Mouse (Mus musculus): ENCODE measurements around the gene Erbb3. TPM values are rescaled to one million over a fixed set of nuclear protein-coding genes. Genes with fewer than 3 reads are reported as not detected.
"Not testable (repeated sequence)": the region's sequence is repeated elsewhere in the genome, so short reads cannot be mapped to it uniquely, and the experiment has no call there.

The Erbb3 gene
- total RNA-seq (2021) = 10 to 100 TPM in 1 of 2 experiments, 1 to 10 TPM in 1; 8.9 to 10.9 TPM
- long read RNA-seq, experiment 1, full-length matches to known transcripts = 1 of 1 reads
- long read RNA-seq, experiment 1, partial matches to known transcripts = 0 of 1 reads
- long read RNA-seq, experiment 1, other reads (novel, unspliced or antisense) = 0 of 1 reads
- long read RNA-seq, experiment 2, full-length matches to known transcripts = 1 of 6 reads
- long read RNA-seq, experiment 2, partial matches to known transcripts = 5 of 6 reads
- long read RNA-seq, experiment 2, other reads (novel, unspliced or antisense) = 0 of 6 reads

- DNase-seq (ENCODE audit: low spot score in 2 of 2) = peak; percentile 20 to 23
Observed at GRCm38 (mm10) chr10:128589464-128590192, at the start of gene Erbb3. Gene Erbb3 (minus strand): TSS chr10:128589652.

DNA sequence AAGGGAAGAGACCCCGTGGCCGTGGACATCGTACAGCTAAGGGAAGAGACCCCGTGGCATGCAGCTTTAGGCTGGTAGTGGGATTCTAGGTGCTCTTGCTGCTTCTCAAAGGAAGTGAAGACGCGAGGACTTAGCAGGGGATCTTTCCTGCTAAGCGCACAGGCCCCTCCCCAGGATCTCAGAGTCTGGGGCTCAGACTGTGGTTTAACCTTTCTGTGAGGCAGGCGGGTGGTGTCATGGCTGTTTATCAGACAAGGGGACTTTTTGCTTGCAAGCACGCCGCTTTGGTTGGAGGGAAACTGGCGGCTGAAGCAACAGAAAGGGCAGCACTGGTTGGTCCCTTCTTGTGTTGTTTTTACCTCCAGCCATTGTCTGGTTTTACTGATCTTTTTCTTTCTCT, 47.6 kb upstream of the Erbb3 start:
- DNase-seq (ENCODE audit: low spot score in 2 of 2) = no peak

GRCm38 (mm10) chr10:128636561-128636960, 47.1 kb upstream of the Erbb3 start:
- DNase-seq (ENCODE audit: low spot score in 2 of 2) = no peak

DNA sequence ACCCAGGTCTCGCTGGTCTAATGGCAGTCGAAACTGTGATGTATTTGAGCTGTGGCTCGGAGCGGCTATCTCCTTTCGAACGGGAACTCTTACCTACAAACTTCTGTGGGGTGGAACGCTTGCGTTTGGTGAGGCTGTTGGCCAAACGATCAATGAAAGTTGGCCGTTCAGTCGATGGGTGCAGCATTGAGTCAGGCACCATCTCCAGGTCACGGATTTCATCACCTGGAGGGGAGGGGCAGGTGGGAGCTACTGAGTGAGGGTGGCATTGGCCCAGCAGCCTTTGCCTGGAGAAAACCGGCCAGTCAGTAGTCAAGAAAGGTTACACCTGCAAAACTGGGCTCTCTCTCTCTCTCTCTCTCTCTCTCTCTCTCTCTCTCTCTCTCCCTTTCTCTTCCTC, 46.2 kb upstream of the Erbb3 start:
- no peak for DNase-seq (ENCODE audit: low spot score in 2 of 2)

GRCm38 (mm10) chr10:128631571-128631970, 42.1 kb upstream of the Erbb3 start:
- DNase-seq (ENCODE audit: low spot score in 2 of 2) = no peak

- not testable (repeated sequence) for DNase-seq (ENCODE audit: low spot score in 2 of 2)
Observed at GRCm38 (mm10) chr10:128630306-128630705, 40.9 kb upstream of the Erbb3 start.

GRCm38 (mm10) chr10:128629746-128630145, 40.3 kb upstream of the Erbb3 start:
- DNase-seq (ENCODE audit: low spot score in 2 of 2) = no peak

GRCm38 (mm10) chr10:128627398-128628317, 38.2 kb upstream of the Erbb3 start:
- no peak for DNase-seq (ENCODE audit: low spot score in 2 of 2)

GRCm38 (mm10) chr10:128626311-128627310, 37.2 kb upstream of the Erbb3 start, which contains the start of gene Rps26:
Gene Rps26 (minus strand): TSS chr10:128626747.
- peak; percentile 68 to 73 for DNase-seq (ENCODE audit: low spot score in 2 of 2)

DNA sequence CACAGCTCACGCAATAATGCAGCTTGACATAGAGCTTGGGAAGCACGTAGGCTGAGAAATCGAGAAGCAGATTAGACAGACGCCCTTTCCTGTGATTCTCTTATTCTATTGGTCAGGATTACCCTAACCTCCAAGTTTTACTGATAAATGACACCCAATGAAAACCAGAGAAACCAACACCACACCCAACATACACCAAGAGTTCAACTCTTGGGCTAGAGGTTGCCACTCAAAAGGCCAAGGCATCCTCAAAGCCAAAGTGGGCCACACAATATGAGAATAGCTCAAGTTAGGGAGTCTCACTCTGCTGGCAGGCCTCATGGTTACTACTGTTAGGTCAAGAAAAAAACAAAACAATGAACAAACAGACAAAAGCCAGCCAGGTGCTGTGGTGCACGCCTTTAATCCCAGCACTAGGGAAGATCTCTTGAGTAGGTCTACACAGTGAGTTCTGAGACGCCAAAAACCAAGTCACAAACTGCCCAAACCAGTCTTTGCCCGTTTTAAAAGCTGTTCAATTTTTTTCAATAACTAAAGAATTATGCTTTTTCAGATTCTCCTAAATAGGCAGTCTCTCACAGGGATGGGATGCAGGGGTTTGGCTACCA, 35.9 kb upstream of the Erbb3 start:
- DNase-seq (ENCODE audit: low spot score in 2 of 2) = no peak

DNA sequence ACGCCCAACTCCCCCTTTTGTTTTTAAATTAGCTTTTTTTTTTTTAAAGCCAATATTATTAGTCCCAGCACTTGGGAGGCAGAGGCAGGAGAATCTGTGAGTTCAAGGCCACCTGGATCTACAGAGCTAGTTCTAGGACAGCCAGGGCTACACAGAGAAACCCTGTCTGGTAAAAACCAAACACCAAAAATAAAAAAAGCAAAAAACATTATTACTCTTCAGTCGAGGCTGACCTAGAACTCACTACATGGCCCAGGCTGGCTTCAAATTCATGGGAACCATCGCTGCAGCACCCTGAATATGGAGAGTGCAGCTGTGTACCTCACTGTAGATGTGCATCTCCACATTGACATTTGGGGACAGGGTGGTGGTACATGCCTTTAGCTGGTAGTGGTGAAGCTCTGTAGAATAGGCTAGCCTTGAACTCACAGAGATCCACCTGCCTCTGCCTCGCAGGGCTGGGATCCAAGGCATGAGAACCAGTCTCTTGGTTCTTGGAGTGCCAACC, 33.7 kb upstream of the Erbb3 start:
- DNase-seq (ENCODE audit: low spot score in 2 of 2) = not testable (repeated sequence)

DNA sequence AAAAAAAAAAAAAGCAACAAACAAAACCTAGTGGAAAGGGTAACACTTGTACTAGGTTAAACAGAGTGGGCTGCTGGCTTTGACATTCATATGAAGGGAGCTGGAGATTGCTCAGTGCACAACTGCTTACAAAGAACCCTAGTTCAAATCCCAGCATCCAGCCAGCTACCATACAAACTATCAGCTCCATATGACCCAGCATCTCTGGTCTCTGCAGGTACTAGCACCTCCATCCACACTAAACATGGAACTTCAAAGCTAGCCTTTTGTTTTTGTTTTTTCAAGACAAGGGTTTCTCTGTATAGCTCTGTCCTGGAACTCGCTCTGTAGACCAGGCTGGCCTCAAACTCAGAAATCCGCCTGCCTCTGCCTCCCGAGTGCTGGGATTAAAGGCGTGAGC, 33.2 kb upstream of the Erbb3 start:
- DNase-seq (ENCODE audit: low spot score in 2 of 2) = no peak

DNA sequence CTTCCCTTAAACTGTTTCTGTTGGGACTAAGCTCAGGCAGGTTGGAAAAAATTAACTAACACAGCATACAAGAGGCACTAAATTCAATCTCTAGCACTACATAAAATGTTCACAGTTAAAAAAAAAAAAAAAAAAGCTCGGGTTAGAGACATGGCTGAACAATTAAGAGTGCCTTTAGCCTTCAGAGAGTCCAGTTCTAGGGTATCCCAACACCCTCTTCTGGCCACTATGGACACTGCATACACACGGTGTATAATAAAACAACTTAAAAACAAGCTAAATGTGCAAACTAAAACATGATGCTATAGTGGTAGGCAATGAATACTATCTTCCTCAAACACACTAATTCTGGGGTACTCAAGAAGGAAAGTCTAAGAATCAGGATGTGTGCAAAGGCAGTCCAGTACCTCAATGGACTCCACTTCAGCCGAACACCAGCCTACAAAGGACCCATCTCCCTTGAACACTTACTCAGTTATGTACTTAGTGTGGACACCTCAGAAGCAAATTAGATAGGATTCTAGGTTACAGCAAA, 32.6 kb upstream of the Erbb3 start:
- DNase-seq (ENCODE audit: low spot score in 2 of 2) = no peak

DNA sequence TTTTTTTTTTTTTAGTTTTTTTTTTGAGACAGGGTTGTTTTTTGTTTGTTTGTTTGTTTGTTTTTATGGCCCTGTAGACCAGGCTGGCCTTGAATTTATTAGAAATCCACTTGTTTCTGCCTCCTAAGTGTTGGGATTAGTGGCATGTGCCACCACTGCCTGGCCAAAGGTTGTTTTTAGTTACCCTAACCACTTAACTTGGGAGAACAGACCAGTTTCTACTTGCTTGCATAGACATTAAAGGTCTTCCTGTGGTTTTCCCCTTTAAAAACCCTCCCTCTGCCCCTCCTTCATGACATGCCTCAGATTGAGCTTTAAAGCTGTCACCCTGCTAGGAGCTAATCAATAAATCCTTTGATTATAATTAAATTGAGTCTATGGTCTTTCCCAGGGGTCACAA, 30.8 kb upstream of the Erbb3 start:
- DNase-seq (ENCODE audit: low spot score in 2 of 2) = no peak

DNA sequence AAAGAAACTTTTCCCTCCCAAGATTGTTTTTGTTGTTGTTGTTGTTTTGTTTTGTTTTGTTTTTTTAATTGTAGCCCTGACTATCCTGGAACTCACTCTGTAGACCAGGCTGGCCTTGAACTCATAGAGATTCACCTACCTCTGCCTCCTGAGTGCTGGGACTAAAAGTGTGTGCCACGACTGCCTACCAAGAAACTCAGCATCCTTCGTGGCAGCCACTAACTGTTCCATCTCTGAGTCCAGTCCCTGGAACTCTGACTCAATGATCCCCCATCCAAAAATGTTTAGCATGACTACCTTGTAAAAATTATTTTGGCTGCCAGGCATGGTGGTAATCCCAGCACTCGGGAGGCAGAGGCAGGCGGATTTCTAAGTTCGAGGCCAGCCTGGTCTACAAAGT, 29.7 kb upstream of the Erbb3 start:
- not testable (repeated sequence) for DNase-seq (ENCODE audit: low spot score in 2 of 2)

DNA sequence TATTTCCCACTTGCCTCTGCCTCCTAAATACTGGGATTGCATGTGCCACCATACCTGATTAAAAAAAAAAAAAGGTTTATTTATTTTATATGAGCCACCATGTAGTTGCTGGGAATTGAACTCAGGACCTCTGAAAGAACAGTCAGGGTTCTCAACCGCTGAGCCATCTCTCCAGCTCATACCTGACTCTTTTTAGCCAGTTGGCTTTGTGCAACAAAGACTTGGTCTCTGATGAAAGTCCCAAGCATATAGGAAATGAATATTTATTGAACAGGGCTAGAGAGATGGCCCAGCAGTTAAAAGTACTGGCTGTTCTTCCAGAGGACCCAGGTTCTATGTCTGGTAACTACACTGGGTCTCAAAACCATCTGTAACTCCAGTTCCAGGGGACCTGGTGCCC, 29.1 kb upstream of the Erbb3 start:
- no peak for DNase-seq (ENCODE audit: low spot score in 2 of 2)

DNA sequence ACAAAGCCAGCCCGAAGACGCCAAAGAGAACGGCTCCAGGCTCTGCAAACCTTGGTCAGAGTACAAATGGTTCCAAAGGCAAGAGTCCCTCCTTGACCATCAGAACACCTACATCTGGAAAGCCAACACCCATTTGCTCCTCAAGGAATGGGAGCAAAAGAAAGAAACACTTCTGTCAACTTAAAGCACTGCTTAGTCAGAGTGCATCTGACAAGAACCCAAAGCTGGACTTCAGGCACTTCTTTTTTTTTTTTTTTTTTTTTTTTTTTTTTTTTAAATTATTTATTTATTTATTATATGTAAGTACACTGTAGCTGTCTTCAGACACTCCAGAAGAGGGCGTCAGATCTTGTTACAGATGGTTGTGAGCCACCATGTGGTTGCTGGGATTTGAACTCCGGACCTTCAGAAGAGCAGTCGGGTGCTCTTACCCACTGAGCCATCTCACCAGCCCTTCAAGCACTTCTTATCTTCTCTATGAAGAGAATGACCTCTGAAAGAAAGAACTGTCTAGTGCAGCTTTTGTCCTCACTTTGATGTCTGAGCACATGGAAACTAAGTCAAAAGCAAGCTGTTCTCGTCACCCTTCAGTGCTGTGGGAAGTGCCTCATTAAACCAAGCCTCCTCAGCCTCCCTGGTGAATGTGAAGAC, 26.5 kb upstream of the Erbb3 start:
- not testable (repeated sequence) for DNase-seq (ENCODE audit: low spot score in 2 of 2)

DNA sequence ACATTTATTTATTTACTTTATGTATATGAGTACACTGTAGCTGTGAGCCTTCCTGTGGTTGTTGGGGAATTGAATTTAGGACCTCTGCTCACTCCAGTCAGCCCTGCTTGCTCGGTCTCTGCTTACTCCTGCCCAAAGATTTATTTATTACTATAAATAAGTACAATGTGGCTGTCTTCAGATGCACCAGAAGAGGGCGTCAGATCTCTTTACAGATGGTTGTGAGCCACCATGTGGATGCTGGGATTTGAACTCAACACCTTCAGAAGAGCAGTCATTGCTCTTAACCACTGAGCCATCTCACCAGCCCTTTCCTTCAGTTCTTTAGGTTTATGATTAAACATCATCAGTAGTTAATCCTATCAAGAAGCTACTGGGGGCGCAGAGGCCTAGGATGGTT, 25.5 kb upstream of the Erbb3 start:
- DNase-seq (ENCODE audit: low spot score in 2 of 2) = no peak

DNA sequence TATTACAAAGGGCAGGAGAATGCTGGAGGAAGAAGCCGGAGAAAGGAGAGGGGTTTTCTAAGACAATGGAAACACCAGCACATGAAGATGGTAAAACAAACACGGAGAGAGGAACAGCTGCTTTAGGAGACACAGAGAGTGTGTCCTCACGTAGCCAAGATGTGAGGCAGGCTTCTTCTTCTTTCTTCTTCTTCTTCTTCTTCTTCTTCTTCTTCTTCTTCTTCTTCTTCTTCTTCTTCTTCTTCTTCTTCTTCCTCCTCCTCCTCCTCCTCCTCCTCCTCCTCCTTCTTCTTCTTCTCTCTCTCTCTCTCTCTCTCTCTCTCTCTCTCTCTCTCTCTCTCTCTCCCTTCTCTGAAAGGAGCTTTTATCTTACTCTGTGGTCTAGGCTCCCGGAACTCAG, 24.4 kb upstream of the Erbb3 start:
- not testable (repeated sequence) for DNase-seq (ENCODE audit: low spot score in 2 of 2)
